Mouse (Mus musculus): ENCODE measurements at regions not wholly inside any gene's neighbourhood (a gene's known extent, or its start where the extent isn't known, plus 50 kb on each side); places are given as distances from the start of the nearest gene placed in this dataset.
A peak's percentile ranks its signal among the peaks of the same experiment; 100 is the strongest.

DNA sequence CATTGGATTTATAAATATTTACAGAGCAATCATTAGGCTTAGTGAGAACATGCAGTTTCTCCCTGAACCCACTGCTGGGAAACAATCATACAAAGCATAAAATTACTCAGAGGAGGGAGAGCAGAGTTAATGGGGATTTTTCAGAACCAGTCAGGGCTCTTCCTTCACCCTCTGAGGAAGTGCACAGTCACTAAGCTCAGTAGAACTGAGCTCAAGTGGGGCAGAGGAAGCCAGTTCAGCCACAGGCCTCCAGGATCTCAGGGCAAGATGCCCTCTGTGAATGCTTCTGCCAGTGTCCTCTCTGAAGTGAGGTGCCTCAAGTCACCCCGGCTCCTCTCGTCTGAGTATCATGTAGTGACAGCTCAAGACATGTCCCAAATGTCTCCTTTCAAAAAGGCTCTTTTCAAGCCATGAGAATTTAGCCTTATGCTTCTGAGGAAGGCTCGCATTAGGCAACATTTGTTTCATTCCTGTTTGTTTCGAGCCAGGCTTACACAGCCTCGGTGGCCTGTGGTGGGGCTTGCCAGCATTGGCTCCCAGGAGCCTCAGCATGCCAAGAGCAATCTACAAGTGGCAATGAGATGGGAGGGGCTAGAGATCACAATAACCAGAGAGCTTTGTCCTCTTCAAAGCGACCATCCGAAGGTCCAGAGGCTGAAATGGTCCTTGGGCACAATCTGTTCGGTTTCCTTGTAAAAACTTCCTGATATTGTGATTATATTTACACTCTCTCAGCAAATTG lies 169.8 kb downstream of the Tmem26 start:
- H3K9ac ChIP-seq (ENCODE audit: low read depth, low read length) = peak overlapping the region; percentile 29; the same call in 1 of the 2 replicates
- H3K27me3 ChIP-seq (ENCODE audit: control insufficient read depth, insufficient read depth, low read length) = no peaks in the 10 kb centered on the region; the same call in 1 of the 2 replicates
- H3K4me3 ChIP-seq (ENCODE audit: insufficient read depth, low read depth, low read length) = no peak overlapping the region
- 18% methylated on average over 8 of the region's 8 CpGs for WGBS
- no peaks in the 10 kb centered on the region for H3K36me3 ChIP-seq (ENCODE audit: control insufficient read depth, insufficient read depth, low read length)
- peaks cover 9% of the 10 kb centered on the region; the same call in 1 of the 2 replicates for H3K4me1 ChIP-seq (ENCODE audit: control insufficient read depth, insufficient read depth, low read length)
- no peaks in the 10 kb centered on the region for H3K79me2 ChIP-seq (ENCODE audit: control insufficient read depth, insufficient read depth, low read length)
- peak overlapping the region; percentile 46; the same call in 1 of the 2 replicates for H3K27ac ChIP-seq (replicated peaks; ENCODE audit: insufficient read depth, low read depth, low read length)
- DNase-seq (ENCODE audit: extremely low read depth, low read depth, low spot score) = peak; percentile 68
- no peak for TF ChIP-seq POLR2A (IDR thresholded peaks at IDR 0.05; ENCODE audit: extremely low read depth, insufficient read depth, low read length)
- TF ChIP-seq CTCF (IDR thresholded peaks at IDR 0.05; ENCODE audit: low read depth, low read length) = no peak

DNA sequence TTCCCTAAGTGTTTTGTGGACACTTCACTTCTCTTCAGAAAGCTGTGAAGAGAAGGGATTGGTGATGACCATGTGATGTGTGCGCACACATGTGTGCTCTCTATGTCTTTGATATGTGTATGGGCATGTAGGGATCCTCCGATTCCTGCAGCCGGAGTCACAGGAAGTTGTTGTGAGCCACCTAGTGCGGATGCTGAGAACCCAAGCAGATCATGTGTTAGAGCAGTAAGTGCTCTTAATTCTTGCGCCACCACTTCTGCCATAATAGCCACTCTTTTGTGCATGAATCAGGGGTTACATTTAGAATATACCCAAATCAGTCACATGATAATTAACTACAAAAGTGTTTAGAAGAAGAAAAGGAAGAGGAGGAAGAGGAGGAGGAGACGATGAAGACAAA lies 170.7 kb downstream of the Tmem26 start:
- Histone ChIP-seq H3K4me3 (ENCODE audit: insufficient read depth, low read depth, low read length) (no peak overlapping the region), H3K79me2 (ENCODE audit: control insufficient read depth, insufficient read depth, low read length) (no peaks in the 10 kb centered on the region), H3K27ac (replicated peaks; ENCODE audit: insufficient read depth, low read depth, low read length) (no peak overlapping the region), H3K27me3 (ENCODE audit: control insufficient read depth, insufficient read depth, low read length) (no peaks in the 10 kb centered on the region; the same call in 1 of the 2 replicates), H3K4me1 (ENCODE audit: control insufficient read depth, insufficient read depth, low read length) (peaks cover 9% of the 10 kb centered on the region; the same call in 1 of the 2 replicates), H3K36me3 (ENCODE audit: control insufficient read depth, insufficient read depth, low read length) (no peaks in the 10 kb centered on the region), H3K9ac (ENCODE audit: low read depth, low read length) (no peak overlapping the region)
- no peak for DNase-seq (ENCODE audit: extremely low read depth, low read depth, low spot score)
- 95% methylated on average over 6 of the region's 6 CpGs for WGBS
- TF ChIP-seq CTCF (IDR thresholded peaks at IDR 0.05; ENCODE audit: low read depth, low read length) (no peak), POLR2A (IDR thresholded peaks at IDR 0.05; ENCODE audit: extremely low read depth, insufficient read depth, low read length) (no peak)

DNA sequence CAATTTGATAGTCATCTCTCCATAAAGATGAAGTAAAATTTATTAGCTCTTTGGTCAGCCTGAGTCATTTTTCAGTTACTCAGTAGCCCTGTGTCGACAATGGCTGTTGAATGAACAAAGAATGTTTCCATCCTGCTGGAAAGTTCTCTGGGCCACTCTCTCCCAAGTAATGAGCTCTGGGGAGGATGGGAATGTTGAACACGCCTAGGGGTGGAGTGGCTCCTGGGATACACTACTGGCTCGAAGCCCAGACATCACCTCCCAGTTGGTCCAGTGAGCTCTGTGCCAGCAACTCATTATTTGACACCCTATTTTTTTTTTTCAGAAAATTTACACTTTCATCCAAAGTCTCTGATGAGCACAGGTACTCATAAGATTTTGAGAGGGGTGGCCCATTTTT lies 174.1 kb downstream of the Tmem26 start:
- WGBS = 58% methylated on average over 3 of the region's 3 CpGs
- Histone ChIP-seq H3K27me3 (ENCODE audit: control insufficient read depth, insufficient read depth, low read length) (no peaks in the 10 kb centered on the region; the same call in 1 of the 2 replicates), H3K36me3 (ENCODE audit: control insufficient read depth, insufficient read depth, low read length) (no peaks in the 10 kb centered on the region), H3K4me3 (ENCODE audit: insufficient read depth, low read depth, low read length) (no peak overlapping the region), H3K9ac (ENCODE audit: low read depth, low read length) (no peak overlapping the region), H3K79me2 (ENCODE audit: control insufficient read depth, insufficient read depth, low read length) (no peaks in the 10 kb centered on the region), H3K27ac (replicated peaks; ENCODE audit: insufficient read depth, low read depth, low read length) (no peak overlapping the region), H3K4me1 (ENCODE audit: control insufficient read depth, insufficient read depth, low read length) (peaks cover 9% of the 10 kb centered on the region; the same call in 1 of the 2 replicates)
- TF ChIP-seq POLR2A (IDR thresholded peaks at IDR 0.05; ENCODE audit: extremely low read depth, insufficient read depth, low read length) = no peak
- TF ChIP-seq CTCF (IDR thresholded peaks at IDR 0.05; ENCODE audit: low read depth, low read length) = no peak
- no peak for DNase-seq (ENCODE audit: extremely low read depth, low read depth, low spot score)

DNA sequence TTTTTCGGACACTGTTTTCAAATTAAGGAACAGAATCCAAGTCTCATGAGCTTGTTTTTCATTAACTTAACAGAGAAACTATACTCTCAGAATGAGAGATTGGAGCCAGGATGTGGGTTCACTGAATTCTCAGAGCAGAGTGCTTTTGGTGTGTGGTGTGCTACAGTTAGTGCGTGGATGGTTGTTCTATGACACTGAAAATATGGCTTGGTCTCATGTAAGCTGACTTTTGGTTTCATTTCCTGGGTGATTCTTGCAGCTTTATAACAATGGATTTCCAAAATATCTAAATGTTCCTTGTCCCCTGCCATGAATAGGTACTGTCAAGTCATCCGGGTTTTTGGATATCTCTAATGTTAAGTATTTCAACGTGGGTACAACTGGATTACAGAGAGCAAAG lies 177.7 kb downstream of the Tmem26 start:
- no peaks in the 10 kb centered on the region for H3K4me1 ChIP-seq (ENCODE audit: control insufficient read depth, insufficient read depth, low read length)
- no peak overlapping the region for H3K9ac ChIP-seq (ENCODE audit: low read depth, low read length)
- DNase-seq (ENCODE audit: extremely low read depth, low read depth, low spot score) = no peak
- TF ChIP-seq CTCF (IDR thresholded peaks at IDR 0.05; ENCODE audit: low read depth, low read length) (no peak), POLR2A (IDR thresholded peaks at IDR 0.05; ENCODE audit: extremely low read depth, insufficient read depth, low read length) (no peak)
- H3K27me3 ChIP-seq (ENCODE audit: control insufficient read depth, insufficient read depth, low read length) = no peaks in the 10 kb centered on the region; the same call in 1 of the 2 replicates
- H3K79me2 ChIP-seq (ENCODE audit: control insufficient read depth, insufficient read depth, low read length) = no peaks in the 10 kb centered on the region
- WGBS = 77% methylated on average over 4 of the region's 4 CpGs
- H3K36me3 ChIP-seq (ENCODE audit: control insufficient read depth, insufficient read depth, low read length) = no peaks in the 10 kb centered on the region
- no peak overlapping the region for H3K27ac ChIP-seq (replicated peaks; ENCODE audit: insufficient read depth, low read depth, low read length)
- no peak overlapping the region for H3K4me3 ChIP-seq (ENCODE audit: insufficient read depth, low read depth, low read length)

DNA sequence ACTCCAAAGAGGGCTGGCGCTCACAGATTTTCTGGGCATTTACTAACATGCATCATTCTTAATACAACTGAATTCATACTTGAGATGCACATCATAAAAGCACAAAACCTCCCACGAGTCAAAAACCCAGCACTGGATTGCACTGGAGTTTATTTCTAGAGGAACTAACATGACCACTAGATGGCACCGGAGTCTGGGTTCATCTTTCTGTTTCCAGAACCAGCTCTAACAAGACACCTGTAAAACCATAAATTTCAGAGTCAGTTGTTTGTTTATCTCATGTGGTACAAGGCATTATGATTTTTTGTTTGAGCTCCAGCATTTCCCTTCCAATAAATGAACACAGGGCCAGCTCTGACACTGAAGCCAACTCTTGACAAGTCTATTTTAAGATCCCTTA lies 179.2 kb downstream of the Tmem26 start:
- Histone ChIP-seq H3K27ac (replicated peaks; ENCODE audit: insufficient read depth, low read depth, low read length) (no peak overlapping the region), H3K36me3 (ENCODE audit: control insufficient read depth, insufficient read depth, low read length) (no peaks in the 10 kb centered on the region), H3K27me3 (ENCODE audit: control insufficient read depth, insufficient read depth, low read length) (no peaks in the 10 kb centered on the region; the same call in 1 of the 2 replicates), H3K4me1 (ENCODE audit: control insufficient read depth, insufficient read depth, low read length) (no peaks in the 10 kb centered on the region), H3K9ac (ENCODE audit: low read depth, low read length) (no peak overlapping the region), H3K4me3 (ENCODE audit: insufficient read depth, low read depth, low read length) (no peak overlapping the region), H3K79me2 (ENCODE audit: control insufficient read depth, insufficient read depth, low read length) (no peaks in the 10 kb centered on the region)
- DNase-seq (ENCODE audit: extremely low read depth, low read depth, low spot score) = peak; percentile 54
- WGBS = 13% methylated on average over 3 of the region's 3 CpGs
- TF ChIP-seq POLR2A (IDR thresholded peaks at IDR 0.05; ENCODE audit: extremely low read depth, insufficient read depth, low read length) (no peak), CTCF (IDR thresholded peaks at IDR 0.05; ENCODE audit: low read depth, low read length) (peak; percentile 45)

DNA sequence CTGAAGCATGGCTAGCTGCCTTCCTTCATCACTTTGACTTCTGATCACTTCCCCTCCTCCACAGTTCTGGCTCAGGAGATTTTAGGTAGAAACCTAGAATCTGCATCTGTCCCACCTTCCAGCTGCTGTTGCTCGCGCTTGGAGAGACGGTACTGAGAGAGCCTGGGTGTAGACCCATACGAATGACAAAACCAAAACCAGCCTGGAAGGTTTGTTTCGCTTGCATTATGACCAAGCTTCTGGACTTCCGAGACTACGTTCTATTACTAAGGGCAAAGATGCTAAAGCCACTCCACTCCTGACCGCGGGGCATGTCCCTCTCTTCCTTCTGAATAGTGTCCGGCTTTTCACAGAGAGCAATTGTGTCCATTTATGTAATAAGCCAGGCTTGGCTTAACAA lies 180.9 kb downstream of the Tmem26 start:
- Histone ChIP-seq H3K4me3 (ENCODE audit: insufficient read depth, low read depth, low read length) (no peak overlapping the region), H3K36me3 (ENCODE audit: control insufficient read depth, insufficient read depth, low read length) (no peaks in the 10 kb centered on the region), H3K27me3 (ENCODE audit: control insufficient read depth, insufficient read depth, low read length) (no peaks in the 10 kb centered on the region), H3K27ac (replicated peaks; ENCODE audit: insufficient read depth, low read depth, low read length) (no peak overlapping the region), H3K4me1 (ENCODE audit: control insufficient read depth, insufficient read depth, low read length) (no peaks in the 10 kb centered on the region), H3K9ac (ENCODE audit: low read depth, low read length) (no peak overlapping the region), H3K79me2 (ENCODE audit: control insufficient read depth, insufficient read depth, low read length) (no peaks in the 10 kb centered on the region)
- TF ChIP-seq POLR2A (IDR thresholded peaks at IDR 0.05; ENCODE audit: extremely low read depth, insufficient read depth, low read length) = no peak
- TF ChIP-seq CTCF (IDR thresholded peaks at IDR 0.05; ENCODE audit: low read depth, low read length) = no peak
- 94% methylated on average over 10 of the region's 10 CpGs for WGBS
- DNase-seq (ENCODE audit: extremely low read depth, low read depth, low spot score) = no peak

All from liver, adult 2 months (tissue).